Mouse (Mus musculus) intestine, embryonic 15.5 days (tissue): ENCODE data around the gene Reps2. TPM values are rescaled to one million over a fixed set of nuclear protein-coding genes. Genes with fewer than 3 reads are reported as not detected.

Experiments used
- ATAC-seq: fragments of 200-750 bp; cut with Nextera tagmentation; 2 replicates; pipeline ENCODE4 v1.8.0; 2017; ENCODE audit warnings: moderate TSS enrichment, moderate library complexity
- H3K27ac ChIP-seq: fragments of 300-500 bp; sonication (generic); 2 replicates; pipeline ENCODE4 v1.5.1; 2015; ENCODE audit warnings: mild to moderate bottlenecking, inconsistent platforms
- H3K27me3 ChIP-seq: fragments of 300-500 bp; sonication (generic); replicated peaks from 2 replicates; pipeline ENCODE4 v1.6.1; 2015; ENCODE audit warnings: inconsistent platforms
- H3K36me3 ChIP-seq: fragments of 300-500 bp; sonication (generic); 2 replicates; pipeline ENCODE4 v1.6.1; 2015; ENCODE audit warnings: inconsistent platforms
- H3K4me1 ChIP-seq: fragments of 300-500 bp; sonication (generic); replicated peaks from 2 replicates; pipeline ENCODE4 v1.6.1; 2015; ENCODE audit warnings: inconsistent platforms
- H3K4me2 ChIP-seq: fragments of 300-500 bp; sonication (generic); replicated peaks from 2 replicates; pipeline ENCODE4 v1.6.1; 2015; ENCODE audit warnings: mild to moderate bottlenecking, inconsistent platforms
- H3K4me3 ChIP-seq: fragments of 300-500 bp; sonication (generic); replicated peaks from 2 replicates; pipeline ENCODE4 v1.5.1; 2015; ENCODE audit warnings: inconsistent platforms
- H3K9ac ChIP-seq: fragments of 300-500 bp; sonication (generic); 2 replicates; pipeline ENCODE4 v1.6.1; 2015; ENCODE audit warnings: inconsistent platforms
- H3K9me3 ChIP-seq: fragments of 300-500 bp; sonication (generic); 2 replicates; pipeline ENCODE4 v1.6.1; 2016; ENCODE audit warnings: inconsistent platforms
- WGBS: fragments of 180-500 bp; shearing (Covaris S2); methylation state at CpG from one replicate; pipeline ENCODE4 v1.1.7; 2015; 5-methylcytosine and 5-hydroxymethylcytosine counted together
- polyA plus RNA-seq: library from polyadenylated mRNA; unstranded; fragments of >200 nt; fragmentation: Nextera tagmentation; extraction: Ambion mirVana; gene quantifications from 2 replicates; pipeline ENCODE4 v1.2.1, GENCODE M21; 2015

The Reps2 gene
- polyA plus RNA-seq, 1 experiment from 2014 or later, result 0.48 TPM

GRCm38 (mm10) chrX:162635159-162635558 lies 8.3 kb downstream of the Reps2 start:
- no peaks in the 10 kb centered on the region for H3K9me3 ChIP-seq
- H3K4me2 ChIP-seq, result no peak overlapping the region
- ATAC-seq, result no peak
- no peaks in the 10 kb centered on the region for H3K27me3 ChIP-seq
- no peak overlapping the region for H3K9ac ChIP-seq
- H3K4me3 ChIP-seq, result no peak overlapping the region
- H3K27ac ChIP-seq, result no peak overlapping the region
- H3K4me1 ChIP-seq, result no peaks in the 10 kb centered on the region
- WGBS, result 27% methylated on average over 2 of the region's 2 CpGs
- H3K36me3 ChIP-seq, result no peaks in the 10 kb centered on the region

DNA sequence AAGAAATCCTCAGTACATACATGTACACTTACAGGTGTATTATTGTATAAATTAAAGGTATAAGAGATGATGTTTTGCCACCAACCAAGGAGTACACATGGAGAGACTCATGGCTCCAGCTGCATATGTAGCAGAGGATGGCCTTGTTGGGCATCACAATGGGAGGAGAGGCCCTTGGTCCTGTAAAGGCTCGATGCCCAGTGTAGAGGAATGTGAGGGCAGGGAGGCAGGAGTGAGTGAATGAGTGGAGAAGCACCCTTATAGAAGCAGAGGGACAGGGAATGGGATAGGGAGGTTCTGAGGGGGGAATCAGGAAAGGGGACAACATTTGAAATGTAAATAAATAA lies 21.4 kb downstream of the Reps2 start:
- Histone ChIP-seq H3K4me1 (no peaks in the 10 kb centered on the region), H3K9ac (no peak overlapping the region), H3K4me3 (no peak overlapping the region), H3K27ac (no peak overlapping the region), H3K4me2 (no peak overlapping the region), H3K36me3 (no peaks in the 10 kb centered on the region), H3K9me3 (no peaks in the 10 kb centered on the region), H3K27me3 (no peaks in the 10 kb centered on the region)
- 91% methylated on average over 1 of the region's 1 CpGs for WGBS
- ATAC-seq, result no peak

DNA sequence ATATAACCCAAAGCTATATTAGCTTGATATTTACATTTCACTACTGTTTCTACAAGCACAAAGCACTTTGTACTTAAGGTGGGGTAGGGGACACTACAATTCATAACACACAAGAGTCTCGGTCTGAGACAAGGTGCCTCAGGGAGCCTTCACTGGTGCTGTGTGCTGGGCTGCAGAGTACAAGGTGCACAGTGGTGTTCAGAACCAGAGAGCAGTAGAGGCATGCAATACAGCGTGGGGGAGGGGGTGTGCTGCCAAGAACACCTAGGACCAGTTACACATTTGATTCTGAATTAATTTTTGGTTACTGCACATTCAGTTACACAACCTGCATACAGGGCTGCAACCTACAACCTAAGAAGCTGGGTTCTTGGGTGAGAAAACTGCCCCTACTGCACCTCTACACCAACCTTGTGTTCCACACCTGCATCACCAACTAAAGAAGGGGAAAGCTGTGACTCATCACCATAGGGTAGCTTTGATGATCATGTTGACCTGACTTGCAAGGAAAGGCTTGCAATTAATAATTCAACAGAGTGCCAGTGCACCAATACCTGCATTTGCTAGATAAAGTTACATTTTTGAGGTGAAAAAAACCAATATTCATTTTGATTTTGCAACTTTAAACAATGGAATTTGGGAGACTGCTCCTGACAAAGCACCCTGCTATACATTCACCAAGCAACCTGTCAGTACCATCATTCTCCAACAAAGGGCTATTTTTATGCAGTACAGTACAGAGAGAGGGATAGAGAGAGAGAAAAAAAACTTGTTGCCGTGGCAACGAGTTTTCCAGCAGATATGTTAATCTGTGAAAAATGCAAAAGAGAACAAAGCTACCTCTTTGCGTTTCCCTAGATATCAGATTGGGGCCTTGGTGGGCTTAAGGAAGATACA lies 22.0 kb downstream of the Reps2 start:
- H3K4me2 ChIP-seq, result no peak overlapping the region
- H3K9ac ChIP-seq, result no peak overlapping the region
- no peaks in the 10 kb centered on the region for H3K4me1 ChIP-seq
- no peaks in the 10 kb centered on the region for H3K27me3 ChIP-seq
- no peaks in the 10 kb centered on the region for H3K36me3 ChIP-seq
- no peaks in the 10 kb centered on the region for H3K9me3 ChIP-seq
- 79% methylated on average over 5 of the region's 5 CpGs for WGBS
- no peak for ATAC-seq
- H3K4me3 ChIP-seq, result no peak overlapping the region
- no peak overlapping the region for H3K27ac ChIP-seq

DNA sequence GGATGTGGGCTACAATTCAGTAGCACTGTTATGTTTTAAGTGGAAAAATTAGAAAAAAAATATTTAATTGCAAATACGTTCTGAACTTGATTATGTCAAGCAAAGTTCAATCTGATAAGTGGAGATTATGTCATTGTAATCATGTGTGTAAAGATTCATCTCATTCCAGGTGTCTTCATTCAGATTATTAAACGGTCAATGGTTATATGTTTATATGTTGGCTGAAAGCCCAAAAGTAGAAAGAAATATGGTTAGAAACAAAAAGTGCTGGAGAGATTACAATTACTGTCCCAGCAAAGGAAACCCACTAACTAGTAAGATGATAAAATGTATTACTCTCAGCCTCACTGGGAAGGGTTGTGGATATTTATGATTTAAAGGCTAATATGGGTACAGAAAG lies 23.7 kb downstream of the Reps2 start:
- Histone ChIP-seq H3K27me3 (no peaks in the 10 kb centered on the region), H3K4me3 (no peak overlapping the region), H3K27ac (no peak overlapping the region), H3K4me1 (no peaks in the 10 kb centered on the region), H3K9me3 (no peaks in the 10 kb centered on the region), H3K9ac (no peak overlapping the region), H3K4me2 (no peak overlapping the region), H3K36me3 (no peaks in the 10 kb centered on the region)
- ATAC-seq, result no peak
- WGBS, result 51% methylated on average over 2 of the region's 2 CpGs

DNA sequence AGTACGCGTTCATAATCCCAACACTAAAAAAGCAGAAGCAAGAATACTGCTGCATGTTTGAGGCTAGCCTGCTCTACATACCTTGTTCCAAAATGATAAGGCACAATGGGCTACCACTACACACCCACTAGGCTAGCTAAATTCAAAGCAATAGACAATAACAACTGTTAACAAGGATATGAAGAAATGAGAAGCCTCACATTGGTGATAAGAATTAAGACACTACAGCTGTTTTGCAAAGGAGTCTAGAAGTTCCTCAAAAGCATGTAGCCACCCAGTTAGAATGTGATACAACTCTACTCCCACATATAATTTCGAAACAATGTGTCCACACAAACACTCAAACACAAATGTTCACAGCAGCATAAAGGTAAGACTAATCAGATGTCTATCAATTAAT lies 24.9 kb downstream of the Reps2 start:
- no peak overlapping the region for H3K4me3 ChIP-seq
- no peaks in the 10 kb centered on the region for H3K9me3 ChIP-seq
- no peak overlapping the region for H3K9ac ChIP-seq
- H3K27ac ChIP-seq, result no peak overlapping the region
- H3K4me2 ChIP-seq, result no peak overlapping the region
- H3K4me1 ChIP-seq, result no peaks in the 10 kb centered on the region
- no peaks in the 10 kb centered on the region for H3K36me3 ChIP-seq
- no peaks in the 10 kb centered on the region for H3K27me3 ChIP-seq
- ATAC-seq, result no peak
- WGBS, result 93% methylated on average over 3 of the region's 3 CpGs

DNA sequence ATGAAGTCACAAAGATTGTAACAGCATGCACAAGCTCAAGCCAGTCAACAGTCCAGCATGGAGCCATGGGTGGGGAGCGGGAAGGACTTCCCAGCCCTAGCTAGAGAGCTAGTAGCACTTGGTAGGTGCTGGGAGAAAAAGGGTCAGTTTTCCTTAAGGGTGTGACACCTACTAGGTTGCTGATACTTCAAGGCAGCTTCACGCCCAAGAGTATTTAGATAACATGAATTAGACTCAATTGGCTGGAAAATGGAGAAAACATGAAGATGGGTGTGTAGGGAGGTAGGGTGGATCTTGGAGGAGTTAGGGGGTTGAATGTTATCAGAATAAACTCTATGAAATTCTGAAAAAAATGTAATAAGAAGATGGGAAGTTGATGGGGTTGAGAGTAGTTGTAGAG lies 37.3 kb downstream of the Reps2 start:
- no peak for ATAC-seq
- WGBS, result 81% methylated on average over 2 of the region's 2 CpGs
- no peak overlapping the region for H3K4me3 ChIP-seq

DNA sequence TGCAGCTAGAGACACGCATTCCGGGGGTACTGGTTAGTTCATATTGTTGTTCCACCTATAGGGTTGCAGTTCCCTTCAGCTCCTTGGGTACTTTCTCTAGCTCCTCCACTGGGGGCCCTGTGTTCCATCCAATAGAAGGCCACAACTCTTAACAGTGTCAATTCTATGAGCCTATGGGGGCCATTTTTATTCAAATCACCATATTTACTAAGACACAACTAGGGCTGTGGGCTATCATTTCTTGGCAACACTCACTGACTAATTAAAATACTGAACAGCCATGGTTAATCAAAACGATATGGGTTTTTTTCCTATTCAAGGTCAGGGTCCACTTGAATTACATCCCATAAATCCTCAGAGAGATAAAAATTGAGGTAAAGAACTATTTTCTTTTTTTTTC lies 43.8 kb downstream of the Reps2 start:
- no peak overlapping the region for H3K4me2 ChIP-seq
- H3K4me1 ChIP-seq, result no peaks in the 10 kb centered on the region
- H3K4me3 ChIP-seq, result no peak overlapping the region
- H3K9ac ChIP-seq, result no peak overlapping the region
- WGBS, result 92% methylated on average over 3 of the region's 3 CpGs
- no peaks in the 10 kb centered on the region for H3K36me3 ChIP-seq
- H3K27ac ChIP-seq, result no peak overlapping the region
- ATAC-seq, result no peak
- no peaks in the 10 kb centered on the region for H3K27me3 ChIP-seq
- H3K9me3 ChIP-seq, result no peaks in the 10 kb centered on the region

More for the DNA sequence above, 37.3 kb downstream of the Reps2 start:
- Histone ChIP-seq H3K36me3 (no peaks in the 10 kb centered on the region), H3K27ac (no peak overlapping the region), H3K4me1 (no peaks in the 10 kb centered on the region), H3K27me3 (no peaks in the 10 kb centered on the region), H3K9me3 (no peaks in the 10 kb centered on the region), H3K9ac (no peak overlapping the region), H3K4me2 (no peak overlapping the region)

DNA sequence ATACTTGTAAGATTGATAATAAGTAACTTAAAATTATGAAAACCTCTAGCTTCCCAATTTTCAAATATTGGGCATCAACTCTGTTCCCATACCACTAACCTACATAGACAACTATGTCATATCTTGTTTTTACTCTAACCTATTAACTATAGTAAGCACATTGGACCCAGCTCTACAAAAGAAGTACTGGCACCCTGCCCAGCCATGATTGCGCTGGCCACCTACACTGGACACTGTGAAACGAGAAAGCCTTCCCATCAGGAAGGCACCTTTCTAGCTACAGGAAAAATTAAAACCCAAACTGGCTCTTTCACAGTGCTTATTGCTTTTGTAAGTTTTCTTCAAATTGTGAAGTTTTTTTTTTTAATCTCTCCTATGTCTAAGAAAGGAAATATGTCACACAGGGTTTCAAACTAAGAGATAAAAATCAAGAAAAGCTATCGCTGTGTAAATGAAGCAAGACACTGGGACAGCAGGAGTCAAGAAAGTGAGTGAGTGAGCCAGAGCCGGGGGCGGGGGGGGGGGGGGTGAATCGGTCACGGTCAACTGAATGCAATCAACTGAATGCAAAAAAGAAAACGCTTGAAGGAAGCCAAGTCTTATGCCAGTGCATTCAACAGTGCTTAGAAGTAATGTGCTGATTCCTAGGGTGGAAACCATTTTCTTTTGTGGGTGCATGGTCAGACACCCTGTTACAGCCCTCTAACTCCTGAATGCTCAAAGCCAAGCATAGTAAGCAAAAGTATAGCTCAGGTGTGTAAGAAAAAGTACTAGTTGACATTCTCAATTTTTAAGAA lies 52.2 kb downstream of the Reps2 start:
- Histone ChIP-seq H3K27ac (no peak overlapping the region), H3K4me2 (no peak overlapping the region), H3K27me3 (no peaks in the 10 kb centered on the region), H3K9me3 (no peaks in the 10 kb centered on the region), H3K9ac (no peak overlapping the region), H3K36me3 (no peaks in the 10 kb centered on the region), H3K4me1 (no peaks in the 10 kb centered on the region), H3K4me3 (no peak overlapping the region)
- no peak for ATAC-seq
- 64% methylated on average over 8 of the region's 8 CpGs for WGBS

DNA sequence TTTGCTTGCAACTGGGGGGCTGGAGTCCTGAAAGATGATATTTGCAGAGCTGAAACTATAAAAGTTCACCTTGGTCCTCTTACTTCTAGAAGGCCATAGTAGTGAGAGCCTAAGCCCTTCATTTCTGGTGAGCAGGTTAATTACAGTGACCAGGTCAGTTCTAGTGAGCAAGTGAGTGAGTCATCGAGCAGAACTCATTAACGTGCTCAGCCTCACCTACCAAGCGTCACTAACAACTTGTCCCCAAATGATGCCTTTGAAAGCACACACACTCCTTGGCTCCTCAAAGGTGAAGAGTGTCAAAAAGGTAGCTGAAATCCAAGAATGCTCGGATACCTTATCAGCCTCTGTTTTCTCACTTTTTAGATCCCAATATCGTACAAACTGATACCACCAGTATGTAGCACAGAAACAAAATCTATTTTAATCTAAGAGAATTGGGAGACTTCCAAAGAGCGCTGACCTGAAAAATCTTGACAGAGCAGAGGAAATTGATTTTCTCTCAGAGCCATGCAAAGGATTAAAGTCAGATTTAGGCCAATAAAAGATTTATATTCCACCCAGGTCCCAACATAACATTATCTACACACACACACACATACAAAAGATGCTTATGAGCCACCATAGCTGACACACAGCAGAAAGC lies 53.2 kb downstream of the Reps2 start:
- no peak for ATAC-seq
- no peak overlapping the region for H3K27ac ChIP-seq
- no peak overlapping the region for H3K9ac ChIP-seq
- no peaks in the 10 kb centered on the region for H3K9me3 ChIP-seq
- no peak overlapping the region for H3K4me3 ChIP-seq
- H3K27me3 ChIP-seq, result no peaks in the 10 kb centered on the region
- H3K4me1 ChIP-seq, result no peaks in the 10 kb centered on the region
- no peak overlapping the region for H3K4me2 ChIP-seq
- H3K36me3 ChIP-seq, result no peaks in the 10 kb centered on the region
- WGBS, result 80% methylated on average over 6 of the region's 6 CpGs

DNA sequence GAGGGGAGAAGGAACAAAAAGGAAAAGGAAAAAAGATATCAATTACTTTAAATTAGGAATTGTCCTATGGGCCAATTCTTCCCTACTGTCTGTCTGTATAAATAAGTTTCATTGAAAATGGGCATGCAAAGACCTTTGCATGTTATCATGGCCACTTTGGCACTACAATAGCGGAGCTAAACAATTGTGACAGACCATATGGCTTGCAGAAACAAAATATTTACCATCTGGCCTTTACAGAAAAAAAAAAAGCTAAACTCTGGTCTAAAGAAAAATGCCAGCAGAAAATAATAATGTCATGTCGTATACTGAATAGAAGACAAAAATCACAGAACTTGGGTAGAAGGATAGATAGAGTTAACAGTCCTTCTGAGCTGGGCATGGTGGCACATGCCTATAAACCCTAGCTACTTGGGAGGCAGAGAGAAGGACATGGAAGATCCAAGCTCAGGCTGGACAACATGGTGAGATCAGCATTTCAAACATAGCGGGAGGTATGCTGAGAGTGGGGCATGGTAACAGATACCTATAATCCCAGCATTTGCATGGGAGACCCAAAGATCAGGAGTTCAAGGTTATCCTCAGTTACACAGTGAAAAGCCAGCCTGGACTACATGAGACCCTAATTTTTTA lies 54.2 kb downstream of the Reps2 start:
- no peak overlapping the region for H3K9ac ChIP-seq
- ATAC-seq, result no peak
- H3K4me3 ChIP-seq, result no peak overlapping the region
- H3K9me3 ChIP-seq, result no peaks in the 10 kb centered on the region
- 82% methylated on average over 3 of the region's 3 CpGs for WGBS
- H3K27ac ChIP-seq, result no peak overlapping the region
- H3K27me3 ChIP-seq, result no peaks in the 10 kb centered on the region
- H3K4me1 ChIP-seq, result no peaks in the 10 kb centered on the region
- no peak overlapping the region for H3K4me2 ChIP-seq
- H3K36me3 ChIP-seq, result no peaks in the 10 kb centered on the region

DNA sequence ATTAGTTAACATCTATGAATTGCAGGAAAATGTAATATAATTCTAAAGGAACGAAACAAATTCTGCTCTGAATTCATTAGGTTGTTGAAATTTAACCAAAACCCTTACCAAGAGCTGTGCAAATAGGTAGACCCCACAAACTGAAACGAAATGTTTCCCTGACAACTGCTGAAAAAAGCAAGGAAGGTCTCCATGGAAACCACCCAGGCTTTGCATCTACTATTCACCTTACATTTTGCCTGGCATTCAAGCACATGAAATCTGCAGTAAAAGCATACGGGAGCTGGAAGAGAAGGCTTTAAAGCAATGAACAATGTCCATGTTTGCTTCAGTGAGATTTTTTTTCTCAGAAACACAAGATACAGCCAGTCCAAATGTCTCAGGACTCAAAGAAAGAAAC lies 59.1 kb downstream of the Reps2 start:
- Histone ChIP-seq H3K9ac (no peak overlapping the region), H3K27me3 (no peaks in the 10 kb centered on the region), H3K36me3 (no peaks in the 10 kb centered on the region), H3K4me2 (no peak overlapping the region), H3K27ac (no peak overlapping the region), H3K4me3 (no peak overlapping the region), H3K4me1 (no peaks in the 10 kb centered on the region), H3K9me3 (no peaks in the 10 kb centered on the region)
- 63% methylated on average over 3 of the region's 3 CpGs for WGBS
- ATAC-seq, result no peak

GRCm38 (mm10) chrX:162580521-162580920 lies 62.9 kb downstream of the Reps2 start:
- no peak overlapping the region for H3K4me2 ChIP-seq
- H3K4me1 ChIP-seq, result no peaks in the 10 kb centered on the region
- no peaks in the 10 kb centered on the region for H3K36me3 ChIP-seq
- 73% methylated on average over 3 of the region's 3 CpGs for WGBS
- H3K9ac ChIP-seq, result no peak overlapping the region
- H3K4me3 ChIP-seq, result no peak overlapping the region
- no peaks in the 10 kb centered on the region for H3K9me3 ChIP-seq
- no peak overlapping the region for H3K27ac ChIP-seq
- ATAC-seq, result no peak
- H3K27me3 ChIP-seq, result no peaks in the 10 kb centered on the region
